Mouse (Mus musculus) adrenal gland, postnatal 4 days (tissue): ENCODE data around the gene Lce1m. TPM values are rescaled to one million over a fixed set of nuclear protein-coding genes. Genes with fewer than 3 reads are reported as not detected.
A peak's percentile ranks its signal among the peaks of the same experiment; 100 is the strongest.
"Not testable (repeated sequence)": the region's sequence is repeated elsewhere in the genome, so short reads cannot be mapped to it uniquely, and the experiment has no call there.

Source experiments
- DNase-seq, 2 experiments: peaks; one replicate each; pipeline ENCODE4 v3.0.0; 2021 to 2022; ENCODE audit warnings: low spot score in 2 of 2, mixed read lengths in 2 of 2
- long read RNA-seq, 2 experiments: library from polyadenylated mRNA; stranded (forward); transcript quantifications; one replicate each; pipeline ENCODE4 v2.0.0; 2021
- total RNA-seq, 2 experiments: library from RNA; stranded (reverse); gene quantifications; 2 replicates each; pipeline ENCODE4 v1.2.3; 2021

Lce1m gene
- total RNA-seq: not detected
- long read RNA-seq, experiment 1: 0 reads
- long read RNA-seq, experiment 2: 0 reads

GRCm38 (mm10) chr3:93018960-93019359 is at the start of gene Lce1m:
Gene Lce1m (minus strand): TSS chr3:93019060.
- DNase-seq: no peak

GRCm38 (mm10) chr3:93068523-93068922 is 49.7 kb upstream of the Lce1m start, which contains the start of gene Gm4858:
Gene Gm4858 (plus strand): TSS chr3:93068823.
- not testable (repeated sequence) for DNase-seq

- no peak for DNase-seq
These were observed 34.1 kb upstream of the Lce1m start for GRCm38 (mm10) chr3:93052826-93053474.

- DNase-seq: no peak
These were observed 31.3 kb upstream of the Lce1m start for GRCm38 (mm10) chr3:93050182-93050581.

- no peak for DNase-seq
These were observed 12.6 kb upstream of the Lce1m start for GRCm38 (mm10) chr3:93031450-93031849.

GRCm38 (mm10) chr3:93025486-93025885 is 6.6 kb upstream of the Lce1m start:
- no peak for DNase-seq

GRCm38 (mm10) chr3:93023411-93024184 is 4.7 kb upstream of the Lce1m start:
- DNase-seq: no peak

GRCm38 (mm10) chr3:93021171-93021570 is 2.3 kb upstream of the Lce1m start:
- DNase-seq: no peak

GRCm38 (mm10) chr3:93015460-93016104 is 3.3 kb downstream of the Lce1m start, which contains the start of gene Crct1:
Gene Crct1 (minus strand): TSS chr3:93015687.
- no peak for DNase-seq

- no peak for DNase-seq
These were observed 4.0 kb downstream of the Lce1m start for GRCm38 (mm10) chr3:93014871-93015270.

GRCm38 (mm10) chr3:93014378-93014801 is 4.5 kb downstream of the Lce1m start:
- DNase-seq: no peak

GRCm38 (mm10) chr3:93002843-93003242 is 16.0 kb downstream of the Lce1m start:
- no peak for DNase-seq

GRCm38 (mm10) chr3:93000621-93001020 is 18.2 kb downstream of the Lce1m start:
- no peak for DNase-seq

GRCm38 (mm10) chr3:92998691-92999090 is 20.2 kb downstream of the Lce1m start:
- DNase-seq: peak; percentile 7 to 18

GRCm38 (mm10) chr3:92991926-92992325 is 26.9 kb downstream of the Lce1m start, which contains the start of gene Lce3f:
Gene Lce3f (plus strand): TSS chr3:92992226.
- no peak for DNase-seq

- DNase-seq: no peak
These were observed 40.4 kb downstream of the Lce1m start for GRCm38 (mm10) chr3:92978484-92978883.

Other genes starting within 250 kb of the Lce1m start
- gene Lce1i, start 240.2 kb downstream of the Lce1m start, total RNA-seq: not detected
- not detected for gene Lce1j, start 228.5 kb downstream of the Lce1m start, total RNA-seq
- gene Lce1k, start 211.2 kb downstream of the Lce1m start, total RNA-seq: not detected
- not detected for gene Kprp, start 191.8 kb downstream of the Lce1m start, total RNA-seq
- not detected for gene Lce1l, start 167.8 kb downstream of the Lce1m start, total RNA-seq
- gene 2310050C09Rik, start 148.8 kb downstream of the Lce1m start, total RNA-seq: not detected
- not detected for gene Lce3a, start 92.8 kb downstream of the Lce1m start, total RNA-seq
- gene Lce3b, start 86.1 kb downstream of the Lce1m start, total RNA-seq: not detected
- not detected for gene Lce3c, start 74.6 kb downstream of the Lce1m start, total RNA-seq
- gene Lce3d, start 61.7 kb downstream of the Lce1m start, total RNA-seq: not detected
- gene Lce3e, start 52.0 kb downstream of the Lce1m start, total RNA-seq: not detected
- not detected for gene Lce3f, start 26.8 kb downstream of the Lce1m start, total RNA-seq
- gene Crct1, start 3.4 kb downstream of the Lce1m start, total RNA-seq: not detected
- not detected for gene Gm4858, start 49.8 kb upstream of the Lce1m start, total RNA-seq
- gene Crnn, start 125.7 kb upstream of the Lce1m start, total RNA-seq: not detected
- not detected for gene Flg2, start 178.2 kb upstream of the Lce1m start, total RNA-seq